Mouse (Mus musculus) cerebellum, adult 11 months (tissue): Measurements from ENCODE around the gene Rab30.
"Not testable (repeated sequence)": the region's sequence is repeated elsewhere in the genome, so short reads cannot be mapped to it uniquely, and the experiment has no call there.

ENCODE experiments used
- DNase-seq: peaks from one replicate; pipeline ENCODE4 v3.0.0; 2022

Rab30 gene

GRCm38 (mm10) chr7:92758067-92758466 is 16.7 kb downstream of the Rab30 start:
- no peak for DNase-seq

DNA sequence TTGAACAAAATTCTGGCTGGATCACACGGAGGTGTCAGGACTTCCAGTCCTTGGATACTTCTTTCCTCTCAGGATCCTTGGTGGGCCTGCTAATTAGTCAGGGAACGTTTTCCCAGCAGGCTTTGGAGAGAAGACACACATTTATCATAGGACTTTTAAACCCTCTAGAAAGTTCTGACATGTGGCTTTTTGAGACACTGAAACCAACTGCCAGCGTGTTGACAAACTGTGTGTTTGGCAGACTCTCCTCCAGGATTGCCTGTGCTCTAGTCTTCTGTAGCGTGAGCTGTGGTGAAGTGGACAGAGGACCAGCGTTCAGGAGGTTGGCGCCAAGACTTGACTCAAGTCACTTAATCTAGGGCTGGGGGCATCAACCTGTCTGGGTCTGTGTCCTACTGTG is 19.2 kb downstream of the Rab30 start:
- no peak for DNase-seq

DNA sequence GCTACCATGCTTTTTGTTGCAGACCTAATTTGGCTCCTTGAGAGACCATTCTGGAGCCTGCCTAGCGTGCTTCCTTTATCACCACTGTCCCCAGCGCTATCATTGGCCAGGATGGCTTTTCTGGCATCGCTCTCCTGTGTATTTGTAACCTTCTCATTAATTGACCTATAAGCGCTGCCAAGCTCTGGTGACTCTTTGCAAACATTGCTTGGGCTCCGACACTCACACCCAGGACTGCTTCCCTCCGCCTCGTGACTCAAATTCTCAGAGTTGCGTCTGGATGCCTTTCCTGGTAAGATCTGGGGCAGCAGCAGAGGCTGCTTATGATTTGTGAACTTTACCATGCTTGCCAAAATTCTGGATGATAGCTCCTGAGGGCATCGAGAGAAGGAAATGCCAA is 19.8 kb downstream of the Rab30 start:
- DNase-seq, result no peak

DNA sequence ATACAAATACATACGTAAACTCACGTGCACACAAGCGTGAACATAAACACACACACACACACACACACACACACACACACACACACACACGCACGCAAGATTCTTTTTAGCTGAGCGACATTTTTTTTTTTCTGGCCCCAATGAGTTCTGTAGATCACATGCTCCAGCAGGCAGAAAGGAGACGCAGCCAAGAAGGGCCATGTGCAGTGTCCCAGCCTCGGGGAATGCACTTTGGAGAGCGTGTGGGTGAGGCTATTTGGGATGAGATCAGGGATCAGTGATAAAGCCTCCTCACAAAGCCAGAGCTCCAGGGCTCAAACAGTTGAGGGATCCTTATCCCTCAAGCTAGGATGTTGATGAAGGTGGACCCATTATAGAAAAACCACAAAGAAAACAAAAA is 24.0 kb downstream of the Rab30 start:
- DNase-seq, result no peak

GRCm38 (mm10) chr7:92766096-92767090 is 25.0 kb downstream of the Rab30 start:
- DNase-seq, result no peak

DNA sequence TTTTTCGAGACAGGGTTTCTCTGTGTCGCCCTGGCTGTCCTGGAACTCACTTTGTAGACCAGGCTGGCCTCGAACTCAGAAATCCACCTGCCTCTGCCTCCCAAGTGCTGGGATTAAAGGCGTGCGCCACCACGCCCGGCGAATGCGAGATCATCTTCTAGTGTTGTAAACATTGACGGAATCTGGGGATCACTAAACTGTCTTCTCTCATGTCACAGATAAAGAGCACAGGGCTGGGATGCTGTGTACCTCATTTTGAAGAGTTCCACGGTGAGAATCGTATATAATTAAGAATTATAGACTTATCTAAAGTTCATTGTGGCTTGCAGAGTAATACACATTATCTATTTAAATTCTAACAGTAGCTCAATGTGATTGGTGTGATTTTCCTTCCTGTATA is 26.7 kb downstream of the Rab30 start:
- DNase-seq, result not testable (repeated sequence)

GRCm38 (mm10) chr7:92768859-92769258 is 27.5 kb downstream of the Rab30 start:
- DNase-seq, result no peak

DNA sequence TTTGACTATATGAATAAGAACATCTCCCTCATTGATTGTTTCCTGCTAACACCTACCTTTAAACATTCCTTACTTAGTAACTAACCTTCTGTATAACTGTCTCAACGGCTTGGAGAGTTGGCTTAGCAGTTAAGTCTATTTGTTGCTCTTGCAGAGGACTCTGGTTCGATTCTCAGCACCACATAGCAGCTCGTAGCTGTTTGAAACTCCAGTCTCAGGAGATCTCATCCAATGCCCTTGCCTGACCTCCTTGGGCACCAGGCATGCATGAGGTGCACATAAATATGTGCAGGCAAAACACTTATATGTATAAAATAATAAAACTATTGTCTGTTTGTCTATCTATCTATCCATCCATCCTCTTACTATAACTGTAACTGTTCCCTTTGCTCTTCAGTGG is 31.6 kb downstream of the Rab30 start:
- DNase-seq, result no peak

GRCm38 (mm10) chr7:92773596-92773995 is 32.2 kb downstream of the Rab30 start:
- no peak for DNase-seq

- DNase-seq, result no peak
Observed at GRCm38 (mm10) chr7:92774741-92775140, 33.3 kb downstream of the Rab30 start.

DNA sequence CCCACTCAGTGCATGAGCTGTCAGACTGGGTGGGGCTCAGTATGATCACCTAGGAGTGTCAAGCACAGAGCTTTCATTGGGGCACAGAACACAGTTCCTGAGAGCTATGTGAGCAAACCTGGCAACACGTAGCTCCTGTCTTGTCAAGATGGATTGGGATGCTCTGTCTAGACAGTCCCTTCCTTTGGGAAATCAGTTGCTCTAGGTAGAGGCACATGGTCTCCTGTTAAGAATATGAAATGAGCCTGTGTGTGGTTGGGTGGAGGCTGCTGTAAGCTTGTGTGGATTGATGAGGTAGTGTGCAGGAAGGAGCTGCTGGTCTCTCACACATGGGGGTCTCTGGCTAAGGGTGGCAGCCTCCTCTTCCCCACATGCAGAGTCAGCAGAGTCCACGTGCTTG is 34.3 kb downstream of the Rab30 start:
- DNase-seq, result no peak

DNA sequence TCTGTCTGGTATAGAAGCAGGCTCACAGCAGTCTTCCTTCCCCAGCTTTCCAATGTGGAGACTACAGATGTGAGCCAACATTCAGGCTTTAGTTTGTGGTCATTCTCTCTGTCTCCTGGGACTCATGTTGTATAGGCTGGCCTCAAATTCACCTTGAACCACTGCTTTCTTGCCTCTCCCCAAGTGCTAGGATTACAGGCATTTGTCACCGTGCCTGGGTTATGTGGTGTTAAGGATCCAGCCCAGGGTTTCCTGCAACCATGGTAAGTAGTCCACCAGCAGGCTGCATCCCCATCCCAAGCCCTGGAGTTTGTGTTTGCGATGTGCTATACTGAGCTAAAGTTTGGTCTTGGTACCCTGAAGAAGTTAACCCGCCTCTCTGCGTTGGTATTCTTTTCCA is 35.2 kb downstream of the Rab30 start:
- DNase-seq, result no peak

DNA sequence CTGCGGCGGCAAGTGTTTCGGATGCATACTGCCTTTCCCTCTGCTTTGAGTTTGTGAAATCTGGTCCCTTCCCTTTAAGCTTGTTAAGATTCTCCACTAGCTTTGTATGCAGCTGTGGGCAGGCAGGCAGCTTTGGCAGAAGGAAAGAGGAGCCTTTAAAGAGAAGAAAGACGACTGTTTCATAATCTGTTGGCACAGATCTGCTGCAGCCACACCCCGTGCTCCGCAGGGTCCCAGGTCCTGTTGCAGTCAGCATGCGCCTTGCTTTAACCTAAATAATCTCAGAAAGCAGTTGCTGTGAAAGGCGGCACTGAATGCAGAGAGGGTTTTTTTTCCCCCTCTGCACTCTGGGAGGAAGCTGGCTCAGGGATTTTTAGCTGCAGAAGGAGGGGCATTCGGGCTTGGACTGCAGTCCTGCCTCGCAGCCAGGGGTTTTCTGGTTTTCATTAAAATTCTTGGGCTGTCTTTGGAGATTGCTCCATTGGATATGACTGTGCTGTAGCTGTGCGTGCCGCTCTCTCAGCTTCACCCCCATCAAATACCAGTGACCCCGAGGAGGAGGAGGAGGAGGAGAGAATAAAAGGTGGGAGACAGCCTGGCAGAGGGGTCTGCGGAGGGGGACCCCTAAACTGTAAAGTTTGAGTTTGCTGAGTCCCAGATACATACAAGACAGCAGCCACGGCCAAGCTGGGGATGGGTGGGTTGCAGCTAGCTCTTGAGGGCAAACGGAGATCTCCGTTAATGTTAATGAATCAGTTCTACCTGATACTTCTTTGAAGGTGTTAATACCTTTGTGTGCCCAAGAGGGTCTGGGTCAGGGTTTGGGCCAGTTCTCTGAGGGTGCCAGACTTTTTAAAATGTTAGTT is 35.9 kb downstream of the Rab30 start:
- peak; percentile 64 for DNase-seq

- no peak for DNase-seq
Observed at GRCm38 (mm10) chr7:92779058-92779457, 37.7 kb downstream of the Rab30 start.

GRCm38 (mm10) chr7:92781361-92781760 is 40.0 kb downstream of the Rab30 start:
- no peak for DNase-seq

DNA sequence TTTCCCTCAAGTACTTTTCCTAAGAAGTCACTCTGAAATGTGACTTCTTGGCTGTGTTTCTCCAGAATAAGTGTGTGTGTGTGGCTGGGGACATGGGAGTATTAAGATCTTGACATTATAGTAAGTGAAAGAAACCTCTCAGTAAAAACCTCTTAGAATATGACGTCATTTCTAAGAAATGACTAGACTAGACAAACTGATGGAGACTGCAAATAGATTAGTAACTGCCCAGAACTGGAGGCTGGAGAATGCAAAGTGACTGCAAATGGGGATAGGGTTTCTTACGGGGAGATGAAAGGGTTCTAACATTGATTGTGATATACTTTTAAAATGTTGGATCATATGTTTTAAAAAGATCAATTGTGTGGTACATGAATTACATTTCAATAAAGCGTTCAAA is 40.5 kb downstream of the Rab30 start:
- DNase-seq, result no peak

GRCm38 (mm10) chr7:92782511-92782910 is 41.1 kb downstream of the Rab30 start:
- no peak for DNase-seq

DNA sequence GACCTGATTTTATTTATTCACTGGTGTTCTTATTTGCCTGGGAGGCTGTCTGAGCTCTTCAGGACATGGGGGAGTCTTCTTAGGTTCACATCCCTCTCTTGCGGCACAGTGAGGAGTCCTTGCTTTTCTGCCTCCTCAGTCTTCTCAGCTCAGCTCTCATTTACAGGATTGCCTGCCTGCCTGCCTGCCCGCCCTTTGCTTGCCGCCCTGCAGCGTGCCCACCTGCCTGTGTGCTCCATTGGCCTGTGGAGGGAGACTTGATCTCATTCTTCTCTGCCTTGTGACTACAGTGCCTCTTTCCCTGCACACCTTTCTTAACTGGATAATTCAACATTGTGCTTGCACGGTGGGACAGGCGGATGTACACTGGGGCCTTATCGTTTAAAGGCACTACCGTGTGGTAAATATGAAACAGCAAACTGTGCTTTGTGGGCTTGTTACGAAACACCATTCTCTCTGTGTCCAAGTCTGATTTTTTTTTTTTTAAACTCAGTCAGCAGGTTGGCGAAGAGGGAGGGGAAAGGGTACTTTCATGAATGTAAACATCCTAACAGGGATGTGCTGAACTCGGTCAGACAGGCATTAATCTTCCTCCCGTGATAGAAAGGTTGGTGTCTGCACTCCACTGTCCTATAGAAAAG is 41.9 kb downstream of the Rab30 start:
- DNase-seq, result peak; percentile 64

- no peak for DNase-seq
Observed at GRCm38 (mm10) chr7:92783914-92784313, 42.5 kb downstream of the Rab30 start.

DNA sequence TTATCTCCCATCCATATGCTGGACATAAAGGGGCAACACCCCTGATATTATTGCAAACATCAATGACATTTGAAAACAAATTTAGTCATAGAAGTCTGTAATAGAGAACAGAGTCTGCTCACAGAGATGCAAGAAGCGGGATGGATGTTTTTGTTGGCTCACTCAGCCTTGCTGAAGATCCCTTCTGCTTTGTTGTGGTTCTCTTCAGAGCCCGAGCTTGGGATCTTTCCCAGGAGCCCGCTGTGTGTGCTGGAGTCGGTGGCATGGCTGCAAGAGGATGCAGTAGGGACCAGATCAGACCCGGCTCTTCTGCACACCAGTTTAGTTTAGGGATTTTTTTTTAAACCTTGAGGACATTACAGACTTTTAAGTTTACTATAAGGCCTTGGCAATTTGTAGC is 54.3 kb downstream of the Rab30 start:
- peak; percentile 71 for DNase-seq

DNA sequence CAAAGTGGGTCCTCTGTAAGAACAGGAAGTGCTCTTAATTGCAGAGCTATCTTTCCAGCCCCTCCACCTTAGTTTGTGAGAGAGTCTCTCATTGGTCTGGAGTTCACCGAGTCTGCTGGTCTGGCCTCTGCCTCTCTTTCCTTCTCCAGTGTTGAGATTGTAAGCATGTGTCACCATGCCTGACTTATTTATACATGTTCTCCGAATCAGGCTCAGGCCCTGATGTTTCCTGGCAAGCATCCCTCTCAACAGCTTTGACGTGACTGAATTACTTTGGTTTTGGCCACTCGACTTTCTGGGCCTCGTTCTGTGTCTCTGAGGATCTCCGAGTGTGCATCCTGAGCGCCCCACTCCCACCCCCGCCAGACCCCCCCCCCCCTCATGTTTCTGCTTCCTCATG is 55.4 kb downstream of the Rab30 start:
- no peak for DNase-seq

DNA sequence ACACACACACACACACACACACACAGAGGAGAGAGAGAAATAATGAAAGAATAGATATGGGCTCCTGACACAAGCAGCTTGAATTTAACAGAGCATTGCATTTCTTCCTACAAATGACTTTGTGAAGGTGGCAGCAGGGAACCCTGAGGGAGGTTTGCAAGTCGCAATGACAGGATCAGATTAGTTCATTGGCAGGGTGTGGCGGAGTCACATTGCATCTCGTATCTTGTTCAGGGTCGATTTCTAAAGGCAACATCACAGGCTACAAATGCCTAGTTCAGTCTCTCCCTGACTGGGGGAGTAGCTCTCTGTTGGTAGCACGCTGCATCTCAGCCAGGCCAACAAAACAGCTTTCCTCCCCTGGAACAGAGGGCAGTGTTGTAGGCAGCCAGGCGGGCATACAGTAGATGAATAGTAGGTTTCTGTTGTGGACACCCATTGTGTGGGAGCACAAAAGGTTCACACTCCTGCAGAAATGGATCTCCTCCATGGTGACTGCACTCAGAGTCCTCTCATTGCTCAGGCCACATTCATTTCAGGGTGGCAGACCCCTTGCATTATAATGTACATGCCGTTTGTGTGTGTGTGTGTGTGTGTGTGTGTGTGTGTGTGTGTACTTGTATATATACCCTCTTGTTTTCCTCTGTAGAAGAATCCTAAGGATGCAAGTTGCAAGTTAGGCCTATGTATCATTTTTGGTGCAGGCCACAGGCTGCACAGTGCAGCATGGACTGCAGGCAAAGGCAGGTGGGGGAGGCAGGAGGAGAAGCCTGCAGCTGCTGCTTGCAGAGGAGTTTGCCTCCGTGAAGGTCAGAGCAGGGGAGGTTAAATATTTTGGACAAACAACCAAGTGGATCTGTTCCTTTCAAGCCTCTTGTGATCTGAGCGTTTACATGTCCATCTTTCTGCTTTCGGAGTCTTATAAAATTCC is 58.5 kb downstream of the Rab30 start:
- DNase-seq, result no peak
